Mouse (Mus musculus): ENCODE data around the gene Zfp867. TPM values are rescaled to one million over a fixed set of nuclear protein-coding genes. Genes with fewer than 3 reads are reported as not detected.

Zfp867 gene
- total RNA-seq (2023): under 1 TPM; 0.35 to 0.47 TPM

DNA sequence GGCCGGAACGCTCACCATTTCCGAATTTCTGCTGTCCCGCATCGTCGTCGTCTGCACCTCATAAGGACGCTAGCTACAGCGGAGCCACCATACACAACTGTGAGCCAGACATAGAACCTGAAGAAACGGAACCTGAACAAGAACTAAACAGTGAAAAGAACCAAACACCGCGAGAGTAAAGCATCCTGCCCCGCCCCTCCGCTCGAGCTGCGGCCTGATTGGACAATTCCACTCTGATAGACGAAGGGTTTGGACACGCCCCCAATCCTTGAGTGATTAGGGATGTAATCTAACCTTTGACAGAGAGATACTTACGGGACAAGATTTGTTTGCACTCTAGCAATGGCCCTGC, at the start of gene Zfp867:
Gene Zfp867, minus strand, starts transcription at position 149 of the 352 bp plus-strand sequence.

DNA sequence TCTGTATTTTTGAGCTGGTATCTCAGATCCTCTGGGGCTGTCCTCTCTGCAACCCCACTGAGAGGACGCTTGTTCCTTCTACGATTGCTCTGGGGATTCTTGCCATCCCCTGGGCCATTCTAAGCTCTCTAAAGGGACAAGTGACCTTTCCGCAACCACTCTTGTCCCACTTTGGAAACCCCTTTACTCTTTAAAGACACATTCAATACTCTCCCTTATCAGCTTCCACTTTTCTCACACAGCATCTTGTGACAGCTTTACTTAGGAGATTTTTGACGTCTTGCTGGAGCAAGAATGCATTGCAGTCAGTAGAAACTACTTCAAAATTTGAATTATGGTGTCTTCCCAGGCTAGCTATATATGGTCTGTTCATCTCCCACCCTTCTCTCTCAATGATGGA, 21.2 kb downstream of the Zfp867 start, which contains the start of gene Snap47:
Gene Snap47, minus strand, starts transcription at position 101 of the 400 bp plus-strand sequence.

DNA sequence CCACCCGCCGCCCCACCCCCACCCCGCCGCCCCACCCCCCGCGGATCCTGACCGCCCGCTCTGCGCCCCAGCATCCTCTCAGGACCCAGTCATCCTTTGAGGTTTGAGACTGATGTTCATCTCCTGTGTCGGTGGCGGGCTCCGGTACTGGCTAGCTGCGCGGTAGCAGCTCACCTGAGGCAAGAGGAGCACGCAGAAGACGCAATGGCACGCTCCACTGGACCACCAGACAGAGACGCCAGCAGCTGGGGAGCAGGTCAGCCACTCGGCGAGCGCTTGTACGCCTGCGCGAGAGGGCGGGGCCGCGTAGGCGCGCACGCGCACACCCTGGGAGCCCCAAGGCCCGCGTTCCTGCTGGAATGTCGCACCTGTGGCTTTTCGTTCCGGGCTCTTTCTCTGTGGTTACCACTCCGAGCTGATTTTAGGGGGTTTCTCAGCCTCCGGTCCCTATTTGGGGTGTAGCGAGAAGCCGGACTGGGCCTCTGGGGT, 22.5 kb downstream of the Zfp867 start, which contains the start of gene Jmjd4:
Gene Jmjd4, plus strand, starts transcription at position 305 of the 489 bp plus-strand sequence.

Other genes with a start within 250 kb of the Zfp867 start
- gene Arf1, start 244.2 kb downstream of the Zfp867 start, total RNA-seq (2023): 100 to 1,000 TPM; 309 to 327 TPM
- not detected for gene Wnt3a, start 181.7 kb downstream of the Zfp867 start, total RNA-seq (2023)
- gene Wnt9a, start 165.5 kb downstream of the Zfp867 start, total RNA-seq (2023): not detected
- gene Prss38, start 96.8 kb downstream of the Zfp867 start, total RNA-seq (2023): not detected
- 1 to 10 TPM; 1.4 to 2.1 TPM for gene Jmjd4, start 22.4 kb downstream of the Zfp867 start, total RNA-seq (2023)
- gene Snap47, start 21.3 kb downstream of the Zfp867 start, total RNA-seq (2023): 1 to 10 TPM; 3.1 to 3.4 TPM
- 10 to 100 TPM in 1 of 2 experiments, 1 to 10 TPM in 1; 8.5 to 12.0 TPM for gene Zkscan17, start 54.3 kb upstream of the Zfp867 start, total RNA-seq (2023)
- 100 to 1,000 TPM; 302 to 343 TPM for gene Nlrp3, start 69.1 kb upstream of the Zfp867 start, total RNA-seq (2023)
- not detected for gene Olfr222, start 103.8 kb upstream of the Zfp867 start, total RNA-seq (2023)
- gene Olfr223, start 120.8 kb upstream of the Zfp867 start, total RNA-seq (2023): not detected
- 10 to 100 TPM; 47.2 to 49.8 TPM for gene Mprip, start 188.8 kb upstream of the Zfp867 start, total RNA-seq (2023)

Measured in neutrophil, adult 59 days (primary cell).